Mouse (Mus musculus) midbrain, embryonic 16.5 days (tissue): ENCODE data around the gene Gpr179. TPM values are rescaled to one million over a fixed set of nuclear protein-coding genes. Genes with fewer than 3 reads are reported as not detected.
"Not testable (repeated sequence)": the region's sequence is repeated elsewhere in the genome, so short reads cannot be mapped to it uniquely, and the experiment has no call there.

ENCODE experiments used
- ATAC-seq: fragments of 200-750 bp; cut with Nextera tagmentation; 2 replicates; pipeline ENCODE4 v1.8.0; 2017; ENCODE audit warnings: moderate TSS enrichment
- H3K27ac ChIP-seq: fragments of 300-500 bp; sonication (generic); 2 replicates; pipeline ENCODE4 v1.5.1; 2014; ENCODE audit warnings: mild to moderate bottlenecking, low read length, mixed read lengths
- H3K27me3 ChIP-seq: fragments of 300-500 bp; sonication (generic); 2 replicates; pipeline ENCODE4 v1.6.1; 2014; ENCODE audit warnings: low read depth, low read length, mixed read lengths; ENCODE audit not compliant: control insufficient read depth, insufficient read depth
- H3K36me3 ChIP-seq: fragments of 300-500 bp; sonication (generic); 2 replicates; pipeline ENCODE4 v1.6.1; 2014; ENCODE audit warnings: mild to moderate bottlenecking, low read length, moderate library complexity, mixed read lengths; ENCODE audit not compliant: control insufficient read depth, insufficient read depth
- H3K4me1 ChIP-seq: fragments of 300-500 bp; sonication (generic); 2 replicates; pipeline ENCODE4 v1.6.1; 2014; ENCODE audit warnings: mild to moderate bottlenecking, low read length, mixed read lengths; ENCODE audit not compliant: control insufficient read depth, insufficient read depth
- H3K4me2 ChIP-seq: fragments of 300-500 bp; sonication (generic); 2 replicates; pipeline ENCODE4 v1.6.1; 2014; ENCODE audit warnings: mild to moderate bottlenecking, low read length, mixed read lengths
- H3K4me3 ChIP-seq: fragments of 300-500 bp; sonication (generic); 2 replicates; pipeline ENCODE4 v1.5.1; 2014; ENCODE audit warnings: low read depth, mild to moderate bottlenecking, low read length, moderate library complexity, mixed read lengths
- H3K9ac ChIP-seq: fragments of 300-500 bp; sonication (generic); 2 replicates; pipeline ENCODE4 v1.6.1; 2014; ENCODE audit warnings: low read depth, low read length, mixed read lengths
- H3K9me3 ChIP-seq: fragments of 300-500 bp; sonication (generic); replicated peaks from 2 replicates; pipeline ENCODE4 v1.6.1; 2014; ENCODE audit warnings: mild to moderate bottlenecking, low read length, mixed read lengths; ENCODE audit not compliant: control insufficient read depth, poor library complexity, severe bottlenecking
- WGBS: fragments of 180-500 bp; shearing (Covaris S2); extraction: QIAGEN DNeasy Blood & Tissue Kit; methylation state at CpG from one replicate; pipeline ENCODE4 v1.1.7; 2014; 5-methylcytosine and 5-hydroxymethylcytosine counted together
- polyA plus RNA-seq: library from polyadenylated mRNA; unstranded; fragments of >200 nt; fragmentation: Nextera tagmentation; extraction: Ambion mirVana; gene quantifications from 2 replicates; pipeline ENCODE4 v1.2.1, GENCODE M21; 2015

Gene Gpr179
- polyA plus RNA-seq, 1 experiment from 2014 or later, result 0.70 TPM

GRCm38 (mm10) chr11:97315504-97316503 is 36.1 kb downstream of the Gpr179 start, which contains the start of gene Mrpl45:
TSS of gene Mrpl45 (plus strand) at chr11:97315716.
- under 1% methylated on average over 47 of the region's 50 CpGs for WGBS
- Histone ChIP-seq H3K4me1 (peaks cover 9% of the 10 kb centered on the region), H3K9me3 (no peaks in the 10 kb centered on the region), H3K27ac (peak within 1 kb of the TSS; percentile 81), H3K9ac (peak within 1 kb of the TSS; percentile 62), H3K4me2 (peak within 1 kb of the TSS; percentile 63), H3K4me3 (peak within 1 kb of the TSS; percentile 50), H3K27me3 (no peaks in the 10 kb centered on the region), H3K36me3 (no peaks in the 10 kb centered on the region)
- ATAC-seq, result peak; percentile 95

GRCm38 (mm10) chr11:97314751-97315503 is 37.0 kb downstream of the Gpr179 start:
- H3K4me1 ChIP-seq, result peaks cover 12% of the 10 kb centered on the region
- 51% methylated on average over 8 of the region's 8 CpGs for WGBS
- peak overlapping the region; percentile 42 for H3K4me2 ChIP-seq
- H3K4me3 ChIP-seq, result peak overlapping the region; percentile 50
- H3K9ac ChIP-seq, result peak overlapping the region; percentile 52
- no peaks in the 10 kb centered on the region for H3K9me3 ChIP-seq
- no peak for ATAC-seq
- no peaks in the 10 kb centered on the region for H3K27me3 ChIP-seq
- H3K36me3 ChIP-seq, result no peaks in the 10 kb centered on the region
- peak overlapping the region; percentile 81 for H3K27ac ChIP-seq

- 98% methylated on average over 3 of the region's 3 CpGs for WGBS
Measured at GRCm38 (mm10) chr11:97314110-97314509, 37.8 kb downstream of the Gpr179 start.

GRCm38 (mm10) chr11:97312871-97313270 is 39.0 kb downstream of the Gpr179 start:
- H3K4me1 ChIP-seq, result peaks cover 19% of the 10 kb centered on the region
- 88% methylated on average over 1 of the region's 1 CpGs for whole genome bisulfite sequencing
- not testable (repeated sequence) for H3K27me3 ChIP-seq, H3K9me3 ChIP-seq, H3K27ac ChIP-seq, ATAC-seq, H3K9ac ChIP-seq, H3K4me2 ChIP-seq, H3K36me3 ChIP-seq, H3K4me3 ChIP-seq

More at GRCm38 (mm10) chr11:97314110-97314509, 37.8 kb downstream of the Gpr179 start:
- Histone ChIP-seq H3K4me3 (no peak overlapping the region), H3K9me3 (no peaks in the 10 kb centered on the region), H3K9ac (no peak overlapping the region), H3K27ac (no peak overlapping the region), H3K4me1 (peaks cover 19% of the 10 kb centered on the region), H3K4me2 (no peak overlapping the region), H3K36me3 (no peaks in the 10 kb centered on the region), H3K27me3 (no peaks in the 10 kb centered on the region; the same call in 1 of the 2 replicates)
- no peak for ATAC-seq

- Histone ChIP-seq H3K27me3 (no peaks in the 10 kb centered on the region; the same call in 1 of the 2 replicates), H3K36me3 (no peaks in the 10 kb centered on the region), H3K4me1 (peaks cover 16% of the 10 kb centered on the region), H3K27ac (no peak overlapping the region), H3K4me3 (no peak overlapping the region), H3K4me2 (peak overlapping the region; percentile 59), H3K9ac (no peak overlapping the region), H3K9me3 (no peaks in the 10 kb centered on the region)
- no peak for ATAC-seq
- 2% methylated on average over 18 of the region's 18 CpGs for WGBS
Measured at GRCm38 (mm10) chr11:97310895-97311631, 40.8 kb downstream of the Gpr179 start.

- Histone ChIP-seq H3K9me3 (no peaks in the 10 kb centered on the region), H3K36me3 (no peaks in the 10 kb centered on the region), H3K4me3 (peak overlapping the region; percentile 26), H3K27me3 (no peaks in the 10 kb centered on the region; the same call in 1 of the 2 replicates), H3K4me1 (peaks cover 16% of the 10 kb centered on the region), H3K4me2 (peak overlapping the region; percentile 59), H3K27ac (no peak overlapping the region), H3K9ac (peak overlapping the region; percentile 36; the same call in 1 of the 2 replicates)
- WGBS, result under 1% methylated on average over 25 of the region's 25 CpGs
- peak; percentile 78 for ATAC-seq
Measured at GRCm38 (mm10) chr11:97309911-97310571, 41.8 kb downstream of the Gpr179 start.

- Histone ChIP-seq H3K4me2 (peak overlapping the region; percentile 59), H3K36me3 (no peaks in the 10 kb centered on the region), H3K4me3 (peak overlapping the region; percentile 26), H3K4me1 (peaks cover 16% of the 10 kb centered on the region), H3K9ac (peak overlapping the region; percentile 36; the same call in 1 of the 2 replicates), H3K9me3 (no peaks in the 10 kb centered on the region), H3K27me3 (no peaks in the 10 kb centered on the region; the same call in 1 of the 2 replicates), H3K27ac (no peak overlapping the region)
- no peak for ATAC-seq
- 1% methylated on average over 9 of the region's 9 CpGs for WGBS
Measured at GRCm38 (mm10) chr11:97309451-97309836, 42.4 kb downstream of the Gpr179 start.
